Mouse (Mus musculus) lung, embryonic 14.5 days (tissue): ENCODE measurements around the gene Nosip. TPM values are rescaled to one million over a fixed set of nuclear protein-coding genes. Genes with fewer than 3 reads are reported as not detected.

Experiments used
- ATAC-seq: fragments of 200-750 bp; cut with Nextera tagmentation; 2 replicates; pipeline ENCODE4 v1.8.0; 2017; ENCODE audit warnings: mild to moderate bottlenecking, moderate TSS enrichment, moderate library complexity; ENCODE audit not compliant: insufficient read depth
- DNase-seq: peaks from one replicate; pipeline ENCODE4 v3.0.0-alpha.2; 2015
- H3K27ac ChIP-seq: fragments of 300-500 bp; sonication (generic); 2 replicates; pipeline ENCODE4 v1.5.1; 2014; ENCODE audit warnings: low read depth, mild to moderate bottlenecking, moderate library complexity
- H3K27me3 ChIP-seq: fragments of 300-500 bp; sonication (generic); 2 replicates; pipeline ENCODE4 v1.6.1; 2014; ENCODE audit warnings: low read length, control low read depth; ENCODE audit not compliant: insufficient read depth
- H3K36me3 ChIP-seq: fragments of 300-500 bp; sonication (generic); 2 replicates; pipeline ENCODE4 v1.6.1; 2014; ENCODE audit warnings: control low read depth; ENCODE audit not compliant: insufficient read depth
- H3K4me1 ChIP-seq: fragments of 300-500 bp; sonication (generic); 2 replicates; pipeline ENCODE4 v1.6.1; 2014; ENCODE audit warnings: antibody characterized with exemption, control low read depth; ENCODE audit not compliant: insufficient read depth
- H3K4me2 ChIP-seq: fragments of 300-500 bp; sonication (generic); 2 replicates; pipeline ENCODE4 v1.6.1; 2014; ENCODE audit warnings: mild to moderate bottlenecking
- H3K4me3 ChIP-seq: fragments of 300-500 bp; sonication (generic); 2 replicates; pipeline ENCODE4 v1.5.1; 2014; ENCODE audit warnings: low read depth, low read length
- H3K9ac ChIP-seq: fragments of 300-500 bp; sonication (generic); 2 replicates; pipeline ENCODE4 v1.6.1; 2014
- H3K9me3 ChIP-seq: fragments of 300-500 bp; sonication (generic); 2 replicates; pipeline ENCODE4 v1.6.1; 2016; ENCODE audit warnings: low read depth, low read length, control low read depth
- CTCF ChIP-seq: IDR thresholded peaks from 2 replicates; pipeline ENCODE4 v1.5.1; 2016; ENCODE audit warnings: antibody characterized with exemption, low read depth
- WGBS: fragments of 180-500 bp; shearing (Covaris S2); extraction: QIAGEN DNeasy Blood & Tissue Kit; methylation state at CpG from one replicate; pipeline ENCODE4 v1.1.7; 2014; 5-methylcytosine and 5-hydroxymethylcytosine counted together
- polyA plus RNA-seq: library from polyadenylated mRNA; unstranded; fragments of >200 nt; fragmentation: Nextera tagmentation; extraction: Ambion mirVana; gene quantifications from 2 replicates; pipeline ENCODE4 v1.2.1, GENCODE M21; 2014

The Nosip gene
- polyA plus RNA-seq, 1 experiment from 2014 or later: 68.6 TPM

DNA sequence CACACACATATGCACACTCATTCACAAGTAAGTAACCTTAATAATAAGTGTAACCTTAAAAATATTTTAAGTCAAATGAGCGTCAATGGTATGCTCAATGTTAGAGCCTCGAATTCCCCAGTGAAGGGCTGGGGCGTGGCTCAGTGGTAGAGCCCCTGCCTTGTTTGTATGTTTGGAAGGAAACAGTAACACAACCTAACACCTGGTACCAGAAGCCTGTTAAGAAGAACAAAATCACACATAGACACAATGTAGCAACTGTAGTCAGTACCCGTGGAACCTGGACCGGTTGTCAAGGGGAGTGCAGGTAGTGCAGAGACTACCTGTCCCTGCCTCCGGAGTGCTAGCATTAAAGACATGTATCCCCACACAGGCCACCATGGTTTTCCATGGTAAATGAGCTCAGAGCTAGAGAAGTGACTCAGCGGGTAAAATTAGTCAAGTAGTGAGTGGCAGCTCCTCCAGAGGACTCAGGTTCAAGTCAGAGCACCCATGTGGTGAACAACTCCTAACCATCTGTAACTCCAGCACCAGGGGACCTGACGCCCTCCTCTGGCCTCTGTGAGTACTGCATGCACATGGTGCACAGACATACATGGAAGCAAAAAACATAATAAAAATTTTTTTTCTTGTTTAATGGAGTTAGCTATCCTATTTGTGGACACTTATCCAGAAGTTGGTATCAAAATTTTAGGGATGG lies 36.5 kb downstream of the Nosip start:
- Histone ChIP-seq H3K4me1 (no peaks in the 10 kb centered on the region), H3K9me3 (no peaks in the 10 kb centered on the region), H3K4me3 (no peak overlapping the region), H3K27ac (no peak overlapping the region), H3K36me3 (peaks cover 5% of the 10 kb centered on the region; the same call in 1 of the 2 replicates), H3K27me3 (no peaks in the 10 kb centered on the region), H3K9ac (no peak overlapping the region), H3K4me2 (no peak overlapping the region)
- 84% methylated on average over 8 of the region's 8 CpGs for WGBS
- ATAC-seq: no peak
- DNase-seq: no peak
- TF ChIP-seq CTCF: peak; percentile 37

- no peak overlapping the region for H3K27ac ChIP-seq
- H3K4me1 ChIP-seq: peaks cover 7% of the 10 kb centered on the region; the same call in 1 of the 2 replicates
- H3K9ac ChIP-seq: no peak overlapping the region
- no peak overlapping the region for H3K4me2 ChIP-seq
- H3K4me3 ChIP-seq: no peak overlapping the region
- 75% methylated on average over 6 of the region's 6 CpGs for WGBS
- ATAC-seq (no peak), DNase-seq (no peak)
- H3K9me3 ChIP-seq: no peaks in the 10 kb centered on the region
- no peaks in the 10 kb centered on the region for H3K27me3 ChIP-seq
- H3K36me3 ChIP-seq: peaks cover 5% of the 10 kb centered on the region; the same call in 1 of the 2 replicates
- no peak for TF ChIP-seq CTCF
Measured at GRCm38 (mm10) chr7:45100046-45100445, 37.8 kb downstream of the Nosip start.

DNA sequence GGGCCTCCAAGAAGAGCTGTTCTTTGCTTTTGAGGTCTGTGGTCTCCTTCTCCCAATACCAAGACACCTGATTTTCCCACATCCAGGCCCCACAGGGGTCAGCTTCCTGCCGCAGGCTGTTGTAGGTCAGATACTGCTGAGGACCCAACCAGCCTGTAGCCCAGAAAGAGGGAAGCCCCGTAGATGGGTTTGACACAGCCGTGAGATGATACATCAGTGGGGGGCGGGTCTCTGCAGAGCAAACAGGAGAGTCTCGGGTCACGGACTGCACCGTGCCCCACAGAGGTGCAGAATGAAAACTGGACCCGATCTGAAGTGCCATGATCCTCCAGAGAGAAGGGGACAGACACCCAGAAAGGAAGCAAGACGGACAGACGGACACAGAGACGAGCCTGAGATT lies 40.2 kb downstream of the Nosip start:
- Histone ChIP-seq H3K9ac (peak overlapping the region; percentile 59; the same call in 1 of the 2 replicates), H3K27me3 (no peaks in the 10 kb centered on the region), H3K4me2 (peak overlapping the region; percentile 59), H3K4me3 (peak overlapping the region; percentile 32; the same call in 1 of the 2 replicates), H3K27ac (no peak overlapping the region), H3K36me3 (no peaks in the 10 kb centered on the region; the same call in 1 of the 2 replicates), H3K9me3 (no peaks in the 10 kb centered on the region), H3K4me1 (peaks cover 7% of the 10 kb centered on the region; the same call in 1 of the 2 replicates)
- no peak for TF ChIP-seq CTCF
- ATAC-seq (no peak), DNase-seq (no peak)
- 67% methylated on average over 11 of the region's 11 CpGs for WGBS

DNA sequence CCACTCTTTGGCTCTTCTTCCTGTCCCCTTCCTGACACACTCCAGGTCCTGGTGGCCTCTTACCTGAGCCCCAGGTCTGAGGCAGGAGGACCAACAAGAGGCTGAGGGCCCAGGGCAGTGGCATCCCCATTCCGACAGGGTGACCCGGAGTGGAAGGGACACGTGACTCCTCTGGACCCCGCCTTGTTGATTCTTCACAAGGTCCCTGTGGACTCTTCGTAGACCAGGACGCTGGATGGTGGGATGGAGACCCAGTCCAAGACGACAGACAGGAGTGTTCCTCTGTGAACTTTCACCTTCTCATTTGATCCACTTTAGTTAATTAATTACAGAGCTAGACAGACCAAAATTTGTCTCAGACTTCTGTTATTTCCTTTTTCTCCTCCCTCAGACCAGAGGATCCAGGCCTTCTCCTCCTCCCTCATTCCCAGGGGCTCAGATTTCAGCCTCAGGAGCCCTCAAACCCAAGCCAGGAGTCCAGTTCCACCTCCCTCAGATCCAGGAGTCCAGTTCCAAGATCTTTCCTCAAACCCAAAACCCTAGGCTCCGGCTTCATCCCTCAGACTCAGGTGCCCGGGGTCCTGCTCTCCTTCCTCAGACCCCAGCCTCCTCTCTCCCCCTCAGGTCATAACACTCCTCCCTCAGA lies 40.8 kb downstream of the Nosip start:
- no peaks in the 10 kb centered on the region; the same call in 1 of the 2 replicates for H3K36me3 ChIP-seq
- 54% methylated on average over 9 of the region's 9 CpGs for WGBS
- no peak for ATAC-seq
- peak overlapping the region; percentile 32 for H3K4me3 ChIP-seq
- H3K4me1 ChIP-seq: peaks cover 7% of the 10 kb centered on the region; the same call in 1 of the 2 replicates
- TF ChIP-seq CTCF: no peak
- peak overlapping the region; percentile 59 for H3K9ac ChIP-seq
- H3K27ac ChIP-seq: peak overlapping the region; percentile 85
- peak overlapping the region; percentile 59 for H3K4me2 ChIP-seq
- H3K27me3 ChIP-seq: no peaks in the 10 kb centered on the region
- no peaks in the 10 kb centered on the region for H3K9me3 ChIP-seq
- DNase-seq: no peak

DNA sequence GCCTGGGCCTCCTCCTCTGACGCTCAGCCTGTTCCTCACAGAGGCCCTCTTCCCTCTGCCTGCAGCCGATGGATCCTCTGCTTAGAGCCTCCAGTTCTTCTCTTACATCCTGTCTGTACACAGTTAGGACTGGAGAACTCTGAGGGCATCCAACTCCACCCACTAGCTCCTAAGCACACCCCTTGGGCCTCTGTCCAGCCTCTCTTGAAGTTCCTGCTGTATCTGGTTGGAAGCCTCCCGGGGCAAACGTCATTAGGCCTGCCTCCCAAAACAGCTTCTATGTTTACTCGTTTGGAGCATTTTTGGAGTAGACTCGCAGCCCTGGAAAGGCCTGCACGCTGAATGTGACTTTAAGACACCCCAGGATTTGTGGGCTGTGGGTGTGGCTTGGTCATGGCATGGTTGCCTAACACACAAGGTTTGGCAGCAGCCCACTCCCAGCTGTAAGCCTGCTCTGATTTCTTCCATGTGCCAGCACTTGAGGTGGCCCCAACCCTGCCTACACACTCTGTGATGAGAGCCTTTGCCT lies 41.5 kb downstream of the Nosip start, which contains the start of gene Fcgrt:
Gene Fcgrt, minus strand, starts transcription at position 200 of the 529 bp plus-strand sequence.
- WGBS: 14% methylated on average over 7 of the region's 7 CpGs
- Histone ChIP-seq H3K27ac (peak within 1 kb of the TSS; percentile 85), H3K4me2 (peak within 1 kb of the TSS; percentile 59), H3K9me3 (no peaks in the 10 kb centered on the region), H3K27me3 (no peaks in the 10 kb centered on the region), H3K36me3 (no peaks in the 10 kb centered on the region; the same call in 1 of the 2 replicates), H3K4me1 (peaks cover 7% of the 10 kb centered on the region; the same call in 1 of the 2 replicates), H3K9ac (peak within 1 kb of the TSS; percentile 59), H3K4me3 (peak within 1 kb of the TSS; percentile 32)
- ATAC-seq (peak; percentile 98), DNase-seq (peak; percentile 97)
- no peak for TF ChIP-seq CTCF

DNA sequence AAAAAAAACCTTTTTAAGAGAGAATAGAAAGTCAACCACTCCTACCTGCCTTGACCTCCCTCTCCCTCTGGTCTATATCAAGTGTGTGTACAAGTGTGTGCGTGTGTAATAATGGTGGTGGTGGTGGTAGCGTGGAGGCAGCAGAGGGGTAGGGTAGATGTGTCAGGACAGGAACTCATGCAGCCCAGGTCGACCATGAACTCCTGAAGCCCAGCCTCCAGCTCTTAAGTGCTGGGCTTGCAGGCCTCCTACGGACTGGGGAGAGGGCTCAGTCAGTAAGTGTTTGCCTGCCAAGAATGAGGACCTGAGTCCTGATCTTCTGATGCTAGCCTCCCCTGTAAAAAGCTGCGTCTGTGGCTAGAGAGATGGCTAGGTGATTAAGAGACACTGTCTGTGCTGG lies 42.7 kb downstream of the Nosip start:
- no peak for ATAC-seq
- no peak for DNase-seq
- no peak for TF ChIP-seq CTCF
- no peak overlapping the region for H3K4me3 ChIP-seq
- peaks cover 7% of the 10 kb centered on the region; the same call in 1 of the 2 replicates for H3K4me1 ChIP-seq
- no peak overlapping the region for H3K4me2 ChIP-seq
- 74% methylated on average over 5 of the region's 5 CpGs for WGBS
- H3K9ac ChIP-seq: no peak overlapping the region
- no peaks in the 10 kb centered on the region; the same call in 1 of the 2 replicates for H3K36me3 ChIP-seq
- no peaks in the 10 kb centered on the region for H3K9me3 ChIP-seq
- H3K27ac ChIP-seq: no peak overlapping the region
- H3K27me3 ChIP-seq: no peaks in the 10 kb centered on the region

GRCm38 (mm10) chr7:45105491-45105890 lies 43.3 kb downstream of the Nosip start:
- ATAC-seq (no peak), DNase-seq (no peak)
- Histone ChIP-seq H3K4me1 (peaks cover 7% of the 10 kb centered on the region; the same call in 1 of the 2 replicates), H3K4me3 (no peak overlapping the region), H3K27ac (no peak overlapping the region), H3K36me3 (no peaks in the 10 kb centered on the region; the same call in 1 of the 2 replicates), H3K9me3 (no peaks in the 10 kb centered on the region), H3K9ac (no peak overlapping the region), H3K4me2 (no peak overlapping the region), H3K27me3 (no peaks in the 10 kb centered on the region)
- TF ChIP-seq CTCF: no peak
- 78% methylated on average over 8 of the region's 8 CpGs for WGBS
